Mouse (Mus musculus) frontal cortex, adult (tissue): ENCODE data around the gene Gstm7.
A peak's percentile ranks its signal among the peaks of the same experiment; 100 is the strongest.
"Not testable (repeated sequence)": the region's sequence is repeated elsewhere in the genome, so short reads cannot be mapped to it uniquely, and the experiment has no call there.

Source experiments
- ATAC-seq: cut with Nextera tagmentation; 2 replicates; pipeline ENCODE4 v1.9.2; 2017; ENCODE audit warnings: mild to moderate bottlenecking, moderate library complexity, mixed read lengths; ENCODE audit not compliant: low TSS enrichment

Gstm7 gene

GRCm38 (mm10) chr3:107931670-107932069, at the start of gene Gstm7:
Gene Gstm7 (minus strand): TSS chr3:107931817.
- ATAC-seq = peak; percentile 88

- no peak for ATAC-seq
Measured at GRCm38 (mm10) chr3:107981261-107981660, 49.6 kb upstream of the Gstm7 start.

GRCm38 (mm10) chr3:107977691-107978090, 46.1 kb upstream of the Gstm7 start:
- no peak for ATAC-seq

GRCm38 (mm10) chr3:107974237-107974636, 42.6 kb upstream of the Gstm7 start:
- ATAC-seq = no peak

- ATAC-seq = no peak
Measured at GRCm38 (mm10) chr3:107972070-107972469, 40.5 kb upstream of the Gstm7 start.

- ATAC-seq = not testable (repeated sequence)
Measured at GRCm38 (mm10) chr3:107971101-107971500, 39.5 kb upstream of the Gstm7 start.

- ATAC-seq = no peak
Measured at GRCm38 (mm10) chr3:107968724-107969395, 37.2 kb upstream of the Gstm7 start, which contains the start of gene Gstm3. Gene Gstm3 (minus strand): TSS chr3:107969283.

GRCm38 (mm10) chr3:107966631-107967030, 35.0 kb upstream of the Gstm7 start:
- no peak for ATAC-seq

- no peak for ATAC-seq
Measured at GRCm38 (mm10) chr3:107965592-107965991, 34.0 kb upstream of the Gstm7 start.

GRCm38 (mm10) chr3:107964656-107965308, 33.2 kb upstream of the Gstm7 start:
- no peak for ATAC-seq

- ATAC-seq = no peak
Measured at GRCm38 (mm10) chr3:107964026-107964425, 32.4 kb upstream of the Gstm7 start.

- ATAC-seq = not testable (repeated sequence)
Measured at GRCm38 (mm10) chr3:107955260-107955659, 23.6 kb upstream of the Gstm7 start.

GRCm38 (mm10) chr3:107953906-107954305, 22.3 kb upstream of the Gstm7 start:
- ATAC-seq = no peak

- peak; percentile 62 for ATAC-seq
Measured at GRCm38 (mm10) chr3:107953328-107953755, 21.7 kb upstream of the Gstm7 start.

GRCm38 (mm10) chr3:107950531-107950930, 18.9 kb upstream of the Gstm7 start:
- no peak for ATAC-seq

GRCm38 (mm10) chr3:107949461-107949860, 17.8 kb upstream of the Gstm7 start:
- ATAC-seq = not testable (repeated sequence)

GRCm38 (mm10) chr3:107945729-107946128, 14.1 kb upstream of the Gstm7 start:
- no peak for ATAC-seq

GRCm38 (mm10) chr3:107943239-107943990, 11.8 kb upstream of the Gstm7 start, which contains the start of gene Gstm6:
Gene Gstm6 (minus strand): TSS chr3:107943749.
- ATAC-seq = peak; percentile 28; the same call in 1 of the 2 replicates

- no peak for ATAC-seq
Measured at GRCm38 (mm10) chr3:107941261-107941660, 9.6 kb upstream of the Gstm7 start.

GRCm38 (mm10) chr3:107940524-107940923, 8.9 kb upstream of the Gstm7 start:
- peak; percentile 45 for ATAC-seq

GRCm38 (mm10) chr3:107939830-107940229, 8.2 kb upstream of the Gstm7 start:
- peak; percentile 67 for ATAC-seq

- ATAC-seq = peak; percentile 35
Measured at GRCm38 (mm10) chr3:107939403-107939802, 7.8 kb upstream of the Gstm7 start.
